Mouse (Mus musculus): ENCODE results near the gene Gm13101.
"Not testable (repeated sequence)": the region's sequence is repeated elsewhere in the genome, so short reads cannot be mapped to it uniquely, and the experiment has no call there.

DNA sequence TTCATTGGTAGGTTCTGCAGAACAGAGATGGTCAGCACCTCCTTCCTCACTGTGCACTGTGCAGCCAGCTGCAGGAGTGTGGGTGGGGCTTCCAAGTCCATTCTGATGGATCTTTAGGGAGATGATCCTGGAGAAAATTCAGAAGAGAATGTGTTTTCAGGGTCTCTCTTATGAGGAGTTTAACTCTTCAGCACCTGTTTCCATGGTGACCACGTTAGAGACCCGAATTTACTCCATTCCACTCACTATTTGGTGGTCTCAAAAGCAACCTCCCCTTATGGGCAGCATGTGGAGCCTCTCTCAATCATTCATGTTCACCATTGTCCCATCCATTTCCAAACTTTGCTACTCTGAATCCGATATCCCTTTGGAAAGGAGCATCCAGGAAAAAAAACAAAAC, 27.5 kb upstream of the Gm13101 start, which contains the start of gene Pramef17:
- not testable (repeated sequence) for TF ChIP-seq RCOR1 (conservative IDR thresholded peaks at IDR 0.05; ENCODE audit: low read depth, low read length); CTCF (conservative IDR thresholded peaks at IDR 0.05 in 1 of 2, IDR thresholded peaks at IDR 0.05 in 1 of 2; ENCODE audit: low read depth in 2 of 2, low read length in 2 of 2); TBP (conservative IDR thresholded peaks at IDR 0.05; ENCODE audit: low read depth, low read length); BHLHE40 (IDR thresholded peaks at IDR 0.05; ENCODE audit: low read depth, low read length); POLR2A (IDR thresholded peaks at IDR 0.05; ENCODE audit: low read depth, low read length); MAX (IDR thresholded peaks at IDR 0.05; ENCODE audit: low read length); ELF1 (IDR thresholded peaks at IDR 0.05; ENCODE audit: low read depth, low read length); EP300 (IDR thresholded peaks at IDR 0.05; ENCODE audit: low read length); ZNF384 (IDR thresholded peaks at IDR 0.05; ENCODE audit: low read depth, low read length); CHD2 (IDR thresholded peaks at IDR 0.05; ENCODE audit: low read length); ZC3H11A (IDR thresholded peaks at IDR 0.05; ENCODE audit: low read depth, low read length)

Measured in CH12.LX (cell line).